Mouse (Mus musculus): ENCODE measurements around the gene Idi1. TPM values are rescaled to one million over a fixed set of nuclear protein-coding genes. Genes with fewer than 3 reads are reported as not detected.

The Idi1 gene
- 21.5 and 27.0 TPM in 2 replicates for polyA plus RNA-seq (2021; fragmentation: Nextera tagmentation)
- long read RNA-seq, experiment 1, transcript Idi1-201 (5 exons, 3,027 nt), result major isoform, 66 of 82 reads
- long read RNA-seq, experiment 1, partial matches to known transcripts, result 12 of 82 reads
- long read RNA-seq, experiment 1, other reads (novel, unspliced or antisense), result 2 of 82 reads
- long read RNA-seq, experiment 2, transcript Idi1-201 (5 exons, 3,027 nt), result major isoform, 192 of 210 reads
- long read RNA-seq, experiment 2, partial matches to known transcripts, result 5 of 210 reads
- long read RNA-seq, experiment 2, other reads (novel, unspliced or antisense), result 11 of 210 reads

GRCm38 (mm10) chr13:8885445-8886184, at the start of gene Idi1:
Idi1 (plus strand) TSS chr13:8885501.

GRCm38 (mm10) chr13:8871314-8871962, 13.9 kb upstream of the Idi1 start, which contains the start of gene Wdr37:
Wdr37 (minus strand) TSS chr13:8871909.

Small RNA genes within 50 kb of the gene (microRNA-seq; reads per million reads assigned to microRNA genes)
- gene Gm22750, result not detected

Other genes with a start within 250 kb of the Idi1 start
- gene Wdr37, start 13.6 kb upstream of the Idi1 start, polyA plus RNA-seq (2021; fragmentation: Nextera tagmentation), result 19.4 and 22.9 TPM in 2 replicates
- gene Gm9745, start 62.7 kb downstream of the Idi1 start, polyA plus RNA-seq (2021; fragmentation: Nextera tagmentation), result not detected in 2 replicates
- not detected in 2 replicates for gene Idi2, start 67.4 kb downstream of the Idi1 start, polyA plus RNA-seq (2021; fragmentation: Nextera tagmentation)
- gene Gtpbp4, start 110.6 kb downstream of the Idi1 start, polyA plus RNA-seq (2021; fragmentation: Nextera tagmentation), result 49.1 and 49.6 TPM in 2 replicates
- 8.6 and 9.7 TPM in 2 replicates for gene Larp4b, start 208.4 kb downstream of the Idi1 start, polyA plus RNA-seq (2021; fragmentation: Nextera tagmentation)